Mouse (Mus musculus) heart, adult 2 months (tissue): ENCODE measurements around the gene C1qtnf9. TPM values are rescaled to one million over a fixed set of nuclear protein-coding genes. Genes with fewer than 3 reads are reported as not detected.
A peak's percentile ranks its signal among the peaks of the same experiment; 100 is the strongest.

Experiments used
- DNase-seq, 2 experiments: peaks; one replicate each; pipeline ENCODE4 v3.0.0; 2021
- H3K27ac ChIP-seq: fragments of 200-600 bp; 2 replicates; pipeline ENCODE4 v1.8.1; 2022
- H3K27me3 ChIP-seq: fragments of 200-500 bp; 2 replicates; pipeline ENCODE4 v1.6.1; 2012; ENCODE audit warnings: mild to moderate bottlenecking, low read length, inconsistent platforms, mixed read lengths; ENCODE audit not compliant: control insufficient read depth, insufficient read depth
- H3K36me3 ChIP-seq: fragments of 200-500 bp; 2 replicates; pipeline ENCODE4 v1.6.1; 2012; ENCODE audit warnings: low read length, inconsistent platforms; ENCODE audit not compliant: control insufficient read depth, insufficient read depth
- H3K4me1 ChIP-seq: fragments of 200-500 bp; 2 replicates; pipeline ENCODE4 v1.6.1; 2011; ENCODE audit warnings: low read length; ENCODE audit not compliant: control insufficient read depth, insufficient read depth
- H3K4me3 ChIP-seq: fragments of 200-600 bp; 2 replicates; pipeline ENCODE4 v1.8.1; 2022
- H3K79me2 ChIP-seq: fragments of 200-500 bp; replicated peaks from 2 replicates; pipeline ENCODE4 v1.6.1; 2012; ENCODE audit warnings: mild to moderate bottlenecking, inconsistent platforms, low read length, moderate library complexity, mixed read lengths; ENCODE audit not compliant: control insufficient read depth, insufficient read depth
- H3K9ac ChIP-seq: fragments of 200-500 bp; 2 replicates; pipeline ENCODE4 v1.6.1; 2012; ENCODE audit warnings: low read depth, mild to moderate bottlenecking, control low read depth, inconsistent platforms, low read length, mixed read lengths
- CTCF ChIP-seq: fragments of 200-600 bp; IDR thresholded peaks from 2 replicates; pipeline ENCODE4 v1.8.1; 2022; ENCODE audit warnings: antibody characterized with exemption, mild to moderate bottlenecking, moderate library complexity
- EP300 ChIP-seq: fragments of 200-500 bp; IDR thresholded peaks from 2 replicates; pipeline ENCODE4 v1.6.1; 2011; ENCODE audit warnings: low read depth, low read length, control low read depth; ENCODE audit not compliant: insufficient read depth
- POLR2A ChIP-seq: fragments of 200-500 bp; IDR thresholded peaks from 2 replicates; pipeline ENCODE4 v1.6.1; 2011; ENCODE audit warnings: mild to moderate bottlenecking, low read depth, low read length, control low read depth; ENCODE audit not compliant: insufficient read depth
- WGBS: fragments of 180-500 bp; shearing (Covaris S2); methylation state at CpG from one replicate; pipeline ENCODE4 v1.1.7; 2018; 5-methylcytosine and 5-hydroxymethylcytosine counted together
- intact Hi-C: fragments of 180-260 bp; cut with DNase I; formaldehyde crosslinking; loops from one replicate; pipeline ENCODE4 v1.15.1; 2025
- polyA plus RNA-seq: library from polyadenylated mRNA; depleted of rRNA; stranded (reverse); fragments of >200 nt; gene quantifications from 2 replicates; pipeline ENCODE4 v1.2.3, GENCODE M21; 2012
- total RNA-seq, 2 experiments: library from RNA; stranded (reverse); gene quantifications; 2 replicates each; pipeline ENCODE4 v1.2.3; 2021

The C1qtnf9 gene
- total and polyA plus RNA-seq, 3 experiments = 27.8 to 45.5 (median 44.0) TPM

- Histone ChIP-seq H3K79me2 (no peaks in the 10 kb centered on the region), H3K27me3 (no peaks in the 10 kb centered on the region), H3K27ac (no peak overlapping the region), H3K4me1 (no peaks in the 10 kb centered on the region), H3K9ac (no peak overlapping the region), H3K4me3 (no peak overlapping the region), H3K36me3 (no peaks in the 10 kb centered on the region)
- WGBS = 91% methylated on average over 7 of the region's 7 CpGs
- DNase-seq = no peak
- intact Hi-C loops = no loop called here
- TF ChIP-seq POLR2A (no peak), CTCF (no peak), EP300 (no peak)
Measured at GRCm38 (mm10) chr14:60779198-60779597, 11.3 kb downstream of the C1qtnf9 start.

GRCm38 (mm10) chr14:60782121-60782656 is 14.3 kb downstream of the C1qtnf9 start:
- Histone ChIP-seq H3K27ac (no peak overlapping the region), H3K4me3 (no peak overlapping the region), H3K4me1 (no peaks in the 10 kb centered on the region), H3K36me3 (no peaks in the 10 kb centered on the region), H3K27me3 (no peaks in the 10 kb centered on the region), H3K79me2 (no peaks in the 10 kb centered on the region), H3K9ac (no peak overlapping the region)
- 33% methylated on average over 7 of the region's 7 CpGs for WGBS
- intact Hi-C loops = loop anchor here (10.0 kb wide), 2 partner anchors 527 to 663 kb away; partner anchors contain the start of genes Gm49336 and Nupl1
- no peak for DNase-seq
- TF ChIP-seq CTCF = no peak
- TF ChIP-seq POLR2A = no peak
- no peak for TF ChIP-seq EP300

- H3K4me1 ChIP-seq = no peaks in the 10 kb centered on the region
- WGBS = 30% methylated on average over 8 of the region's 8 CpGs
- H3K27ac ChIP-seq = no peak overlapping the region
- H3K4me3 ChIP-seq = no peak overlapping the region
- TF ChIP-seq POLR2A = no peak
- TF ChIP-seq CTCF = no peak
- TF ChIP-seq EP300 = no peak
- no peak overlapping the region for H3K9ac ChIP-seq
- DNase-seq = no peak
- H3K27me3 ChIP-seq = no peaks in the 10 kb centered on the region
- no peaks in the 10 kb centered on the region for H3K36me3 ChIP-seq
- H3K79me2 ChIP-seq = no peaks in the 10 kb centered on the region
- intact Hi-C loops = loop anchor here (10.0 kb wide), 2 partner anchors 528 to 662 kb away; partner anchors contain the start of genes Gm49336 and Nupl1
Measured at GRCm38 (mm10) chr14:60783196-60783595, 15.3 kb downstream of the C1qtnf9 start.

- Histone ChIP-seq H3K4me1 (no peaks in the 10 kb centered on the region), H3K4me3 (peak within 1 kb of the TSS; percentile 93), H3K79me2 (no peaks in the 10 kb centered on the region), H3K27me3 (no peaks in the 10 kb centered on the region), H3K9ac (peak within 1 kb of the TSS; percentile 69), H3K27ac (peak within 1 kb of the TSS; percentile 70), H3K36me3 (no peaks in the 10 kb centered on the region)
- peak; percentile 87 to 88 for DNase-seq
- intact Hi-C loops = loop anchor here (10.0 kb wide), 2 partner anchors 530 to 660 kb away; partner anchors contain the start of genes Gm49336 and Nupl1
- TF ChIP-seq POLR2A (0 out of 2 replicates have a peak, but pooled peaks have one; percentile 47), CTCF (peak; percentile 96), EP300 (peak; percentile 81; the same call in 1 of the 2 replicates)
- WGBS = under 1% methylated on average over 61 of the region's 61 CpGs
Measured at GRCm38 (mm10) chr14:60784427-60785315, 16.7 kb downstream of the C1qtnf9 start, which contains the start of gene Mipep. Gene Mipep (plus strand): TSS chr14:60784573.

- Histone ChIP-seq H3K4me3 (no peak overlapping the region), H3K79me2 (no peaks in the 10 kb centered on the region), H3K27ac (no peak overlapping the region), H3K9ac (no peak overlapping the region), H3K4me1 (no peaks in the 10 kb centered on the region), H3K27me3 (no peaks in the 10 kb centered on the region), H3K36me3 (no peaks in the 10 kb centered on the region)
- DNase-seq = peak in 1 of 2 experiments; percentile 36
- TF ChIP-seq EP300 = no peak
- peak; percentile 85 for TF ChIP-seq CTCF
- intact Hi-C loops = no loop called here
- WGBS = 48% methylated on average over 3 of the region's 3 CpGs
Measured at GRCm38 (mm10) chr14:60790103-60790502, 22.2 kb downstream of the C1qtnf9 start.
